Mouse (Mus musculus) embryonic facial prominence, embryonic 14.5 days (tissue): Measurements from ENCODE around the gene Fastkd1. TPM values are rescaled to one million over a fixed set of nuclear protein-coding genes. Genes with fewer than 3 reads are reported as not detected.

ENCODE experiments used
- ATAC-seq: fragments of 200-750 bp; cut with Nextera tagmentation; 2 replicates; pipeline ENCODE4 v1.8.0; 2017; ENCODE audit warnings: low read depth, moderate number of reproducible peaks, moderate TSS enrichment
- DNase-seq: peaks from one replicate; pipeline ENCODE4 v3.0.0-alpha.2; 2015; ENCODE audit warnings: low spot score
- H3K27ac ChIP-seq: fragments of 300-500 bp; sonication (generic); replicated peaks from 2 replicates; pipeline ENCODE4 v1.5.1; 2014; ENCODE audit warnings: low read depth, mild to moderate bottlenecking, low read length, moderate library complexity
- H3K27me3 ChIP-seq: fragments of 300-500 bp; sonication (generic); replicated peaks from 2 replicates; pipeline ENCODE4 v1.6.1; 2014; ENCODE audit warnings: low read length; ENCODE audit not compliant: control insufficient read depth, insufficient read depth
- H3K36me3 ChIP-seq: fragments of 300-500 bp; sonication (generic); 2 replicates; pipeline ENCODE4 v1.6.1; 2014; ENCODE audit warnings: low read length, mixed read lengths; ENCODE audit not compliant: control insufficient read depth, insufficient read depth
- H3K4me1 ChIP-seq: fragments of 300-500 bp; sonication (generic); 2 replicates; pipeline ENCODE4 v1.6.1; 2014; ENCODE audit warnings: antibody characterized with exemption, low read length; ENCODE audit not compliant: control insufficient read depth, insufficient read depth
- H3K4me2 ChIP-seq: fragments of 300-500 bp; sonication (generic); 2 replicates; pipeline ENCODE4 v1.6.1; 2014; ENCODE audit warnings: low read depth, mild to moderate bottlenecking, low read length, moderate library complexity, mixed read lengths
- H3K4me3 ChIP-seq: fragments of 300-500 bp; sonication (generic); 2 replicates; pipeline ENCODE4 v1.5.1; 2014; ENCODE audit warnings: low read depth, mild to moderate bottlenecking, low read length
- H3K9ac ChIP-seq: fragments of 300-500 bp; sonication (generic); 2 replicates; pipeline ENCODE4 v1.6.1; 2014; ENCODE audit warnings: low read depth, mild to moderate bottlenecking, low read length, moderate library complexity, mixed read lengths
- H3K9me3 ChIP-seq: fragments of 300-500 bp; sonication (generic); 2 replicates; pipeline ENCODE4 v1.6.1; 2016; ENCODE audit warnings: low read length; ENCODE audit not compliant: control insufficient read depth
- WGBS: fragments of 180-500 bp; shearing (Covaris S2); extraction: QIAGEN DNeasy Blood & Tissue Kit; methylation state at CpG from one replicate; pipeline ENCODE4 v1.1.7; 2014; 5-methylcytosine and 5-hydroxymethylcytosine counted together
- polyA plus RNA-seq: library from polyadenylated mRNA; unstranded; fragments of >200 nt; fragmentation: Nextera tagmentation; extraction: Ambion mirVana; gene quantifications from 2 replicates; pipeline ENCODE4 v1.2.1, GENCODE M21; 2014

Gene Fastkd1
- polyA plus RNA-seq, result 10.9 and 11.9 TPM in 2 replicates

DNA sequence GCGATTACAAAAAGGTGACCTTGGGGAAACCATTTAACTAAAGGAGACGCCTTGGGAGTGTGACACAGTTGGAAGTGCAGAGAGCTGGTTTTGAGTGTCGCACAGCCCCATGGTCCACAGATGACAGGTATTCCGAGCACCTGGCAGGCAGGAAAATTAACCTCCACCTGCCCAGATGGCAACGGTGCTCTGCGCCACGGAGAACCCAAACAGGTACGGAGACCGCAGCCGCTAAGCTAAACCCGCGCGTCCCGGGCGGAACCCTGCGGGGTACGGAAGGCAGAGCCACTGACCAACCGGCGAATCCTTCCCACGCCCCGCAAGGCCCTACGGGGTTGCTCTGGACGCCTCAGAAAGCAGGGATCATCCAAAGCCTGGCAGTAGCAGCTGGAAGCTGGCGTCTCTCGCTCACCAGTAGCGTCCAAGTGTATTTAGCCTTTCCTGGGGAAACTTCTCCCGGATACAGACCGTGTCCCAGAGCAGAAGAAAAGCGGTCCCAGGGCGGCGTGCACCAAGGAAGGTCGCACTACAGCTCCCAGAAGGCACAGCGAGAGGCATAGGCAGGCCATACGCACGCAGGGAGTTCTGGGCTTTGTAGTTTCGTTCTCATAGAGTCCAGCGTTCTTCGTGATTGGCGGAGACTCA is at the start of gene Fastkd1:
Fastkd1 (minus strand) TSS at position 536 of the 645 bp plus-strand sequence.
- peak; percentile 99 for ATAC-seq
- no peak within 1 kb of the TSS for H3K27ac ChIP-seq
- H3K9ac ChIP-seq, result peak within 1 kb of the TSS; percentile 78
- under 1% methylated on average over 39 of the region's 39 CpGs for WGBS
- H3K4me1 ChIP-seq, result peaks cover 5% of the 10 kb centered on the region; the same call in 1 of the 2 replicates
- H3K4me2 ChIP-seq, result peak within 1 kb of the TSS; percentile 68
- DNase-seq, result peak; percentile 96
- H3K36me3 ChIP-seq, result peaks cover 4% of the 10 kb centered on the region; the same call in 1 of the 2 replicates
- no peaks in the 10 kb centered on the region for H3K9me3 ChIP-seq
- H3K27me3 ChIP-seq, result no peaks in the 10 kb centered on the region
- H3K4me3 ChIP-seq, result peak within 1 kb of the TSS; percentile 74

- ATAC-seq (no peak), DNase-seq (no peak)
- Histone ChIP-seq H3K4me1 (no peaks in the 10 kb centered on the region), H3K9me3 (no peaks in the 10 kb centered on the region), H3K36me3 (no peaks in the 10 kb centered on the region), H3K4me3 (no peak overlapping the region), H3K9ac (no peak overlapping the region), H3K4me2 (no peak overlapping the region), H3K27ac (no peak overlapping the region), H3K27me3 (no peaks in the 10 kb centered on the region)
- 78% methylated on average over 5 of the region's 5 CpGs for WGBS
Measured at GRCm38 (mm10) chr2:69760980-69761379, 47.7 kb upstream of the Fastkd1 start.

GRCm38 (mm10) chr2:69745091-69745490 is 31.8 kb upstream of the Fastkd1 start:
- Histone ChIP-seq H3K9me3 (peaks cover 5% of the 10 kb centered on the region; the same call in 1 of the 2 replicates), H3K27me3 (no peaks in the 10 kb centered on the region), H3K4me3 (no peak overlapping the region), H3K4me2 (no peak overlapping the region), H3K4me1 (no peaks in the 10 kb centered on the region), H3K36me3 (peaks cover 85% of the 10 kb centered on the region), H3K27ac (no peak overlapping the region), H3K9ac (no peak overlapping the region)
- DNase-seq (no peak), ATAC-seq (no peak)
- 90% methylated on average over 1 of the region's 1 CpGs for WGBS

- H3K27ac ChIP-seq, result peak overlapping the region; percentile 89
- peak overlapping the region; percentile 83 for H3K9ac ChIP-seq
- DNase-seq, result no peak
- H3K36me3 ChIP-seq, result no peaks in the 10 kb centered on the region
- peak overlapping the region; percentile 57 for H3K4me2 ChIP-seq
- no peaks in the 10 kb centered on the region for H3K27me3 ChIP-seq
- 1% methylated on average over 13 of the region's 13 CpGs for WGBS
- peak overlapping the region; percentile 78 for H3K4me3 ChIP-seq
- peaks cover 8% of the 10 kb centered on the region for H3K4me1 ChIP-seq
- no peak for ATAC-seq
- no peaks in the 10 kb centered on the region for H3K9me3 ChIP-seq
Measured at GRCm38 (mm10) chr2:69723519-69723825, 10.2 kb upstream of the Fastkd1 start.

DNA sequence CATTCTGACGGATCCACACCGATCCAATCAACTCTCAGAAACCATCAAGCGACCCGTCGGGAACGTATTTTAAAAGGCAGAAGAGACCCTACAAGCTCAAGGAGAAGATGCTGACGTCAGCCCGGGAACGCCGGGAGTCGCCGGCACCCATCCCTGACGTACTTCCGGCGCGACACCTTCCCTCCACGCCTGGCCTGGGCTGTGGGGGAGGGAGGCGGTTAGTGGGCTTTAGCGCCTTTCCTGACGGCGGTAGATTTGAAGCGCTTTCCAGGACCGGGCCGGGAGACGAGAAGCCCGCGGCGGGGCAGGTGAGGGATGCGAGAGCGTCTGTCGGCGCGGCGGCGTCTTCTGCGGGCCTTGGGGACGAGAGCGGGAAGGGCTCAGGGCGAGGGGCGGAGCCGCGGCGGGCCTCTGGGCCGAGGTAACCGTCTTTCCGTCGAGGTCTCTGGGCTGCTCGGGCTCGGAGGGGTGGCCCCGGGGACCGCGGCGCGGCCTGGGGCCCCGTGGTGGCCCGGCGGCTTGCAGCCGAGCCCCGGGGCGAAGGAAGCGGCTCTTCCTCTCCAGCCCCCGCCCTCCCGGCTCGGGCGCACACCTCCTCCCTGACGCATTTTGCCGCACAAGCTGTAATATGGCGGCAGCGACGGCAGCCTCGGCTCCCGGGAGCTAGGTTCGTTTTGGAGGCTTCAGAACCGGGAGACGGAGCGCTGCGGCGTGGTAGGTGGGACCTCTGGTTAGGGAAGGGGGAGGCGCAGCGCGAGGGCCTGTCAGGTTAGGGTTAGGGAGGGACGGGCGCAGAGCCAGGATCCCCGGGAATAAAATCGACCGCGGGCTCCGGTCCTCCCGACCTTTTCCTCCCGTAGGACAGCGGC is 9.6 kb upstream of the Fastkd1 start:
- under 1% methylated on average over 50 of the region's 91 CpGs for WGBS
- peak overlapping the region; percentile 83 for H3K9ac ChIP-seq

GRCm38 (mm10) chr2:69722273-69722649 is 8.9 kb upstream of the Fastkd1 start, which contains the start of gene Ppig:
Gene Ppig, plus strand, starts transcription at chr2:69722545.
- peak within 1 kb of the TSS; percentile 89 for H3K27ac ChIP-seq
- no peaks in the 10 kb centered on the region for H3K36me3 ChIP-seq
- H3K9ac ChIP-seq, result peak within 1 kb of the TSS; percentile 83
- no peaks in the 10 kb centered on the region for H3K9me3 ChIP-seq
- WGBS, result 4% methylated on average over 12 of the region's 12 CpGs
- H3K4me1 ChIP-seq, result peaks cover 8% of the 10 kb centered on the region
- no peaks in the 10 kb centered on the region for H3K27me3 ChIP-seq
- ATAC-seq, result no peak; the same call in 1 of the 2 replicates
- peak within 1 kb of the TSS; percentile 78 for H3K4me3 ChIP-seq
- DNase-seq, result peak; percentile 1
- H3K4me2 ChIP-seq, result peak within 1 kb of the TSS; percentile 57

More for the DNA sequence above, 9.6 kb upstream of the Fastkd1 start:
- peak; percentile 97 for DNase-seq
- Histone ChIP-seq H3K4me1 (peaks cover 8% of the 10 kb centered on the region), H3K4me3 (peak overlapping the region; percentile 78), H3K36me3 (no peaks in the 10 kb centered on the region), H3K27ac (peak overlapping the region; percentile 89), H3K9me3 (no peaks in the 10 kb centered on the region), H3K27me3 (no peaks in the 10 kb centered on the region), H3K4me2 (peak overlapping the region; percentile 57)
- ATAC-seq, result peak; percentile 96

- 76% methylated on average over 1 of the region's 1 CpGs for WGBS
- ATAC-seq (no peak), DNase-seq (no peak)
- peaks cover 3% of the 10 kb centered on the region for H3K4me1 ChIP-seq
- no peaks in the 10 kb centered on the region for H3K9me3 ChIP-seq
- H3K4me2 ChIP-seq, result no peak overlapping the region
- no peak overlapping the region for H3K9ac ChIP-seq
- no peaks in the 10 kb centered on the region for H3K36me3 ChIP-seq
- no peak overlapping the region for H3K4me3 ChIP-seq
- no peaks in the 10 kb centered on the region for H3K27me3 ChIP-seq
- no peak overlapping the region for H3K27ac ChIP-seq
Measured at GRCm38 (mm10) chr2:69719121-69719520, 5.8 kb upstream of the Fastkd1 start.

- Histone ChIP-seq H3K9me3 (no peaks in the 10 kb centered on the region), H3K4me1 (peaks cover 5% of the 10 kb centered on the region; the same call in 1 of the 2 replicates), H3K27me3 (no peaks in the 10 kb centered on the region), H3K9ac (no peak overlapping the region), H3K27ac (no peak overlapping the region), H3K4me2 (no peak overlapping the region), H3K36me3 (no peaks in the 10 kb centered on the region), H3K4me3 (no peak overlapping the region)
- 73% methylated on average over 3 of the region's 3 CpGs for WGBS
- ATAC-seq (no peak), DNase-seq (no peak)
Measured at GRCm38 (mm10) chr2:69716483-69716882, 3.2 kb upstream of the Fastkd1 start.
